Mouse (Mus musculus) megakaryocyte, adult 5-6 weeks (primary cell): ENCODE measurements around the gene Vapb. TPM values are rescaled to one million over a fixed set of nuclear protein-coding genes. Genes with fewer than 3 reads are reported as not detected.

Experiments
- ATAC-seq: 2 replicates; pipeline ENCODE4 v1.8.0; 2016; ENCODE audit warnings: mild to moderate bottlenecking, inconsistent platforms; ENCODE audit not compliant: poor library complexity, severe bottlenecking
- total RNA-seq, 2 experiments: library from RNA; stranded (forward) in 1 of 2; stranded (reverse) in 1 of 2; fragments of 153-499, 151-499 nt in 1 of 2; fragments of 221-1000, 200-1000 nt in 1 of 2; gene quantifications; 2 replicates each; pipeline versions ENCODE4 v1.2.3 to v1.2.4; 2015 to 2017

Gene Vapb
- total RNA-seq, 2 experiments from 2014 or later: 11.2 to 85.1 TPM

DNA sequence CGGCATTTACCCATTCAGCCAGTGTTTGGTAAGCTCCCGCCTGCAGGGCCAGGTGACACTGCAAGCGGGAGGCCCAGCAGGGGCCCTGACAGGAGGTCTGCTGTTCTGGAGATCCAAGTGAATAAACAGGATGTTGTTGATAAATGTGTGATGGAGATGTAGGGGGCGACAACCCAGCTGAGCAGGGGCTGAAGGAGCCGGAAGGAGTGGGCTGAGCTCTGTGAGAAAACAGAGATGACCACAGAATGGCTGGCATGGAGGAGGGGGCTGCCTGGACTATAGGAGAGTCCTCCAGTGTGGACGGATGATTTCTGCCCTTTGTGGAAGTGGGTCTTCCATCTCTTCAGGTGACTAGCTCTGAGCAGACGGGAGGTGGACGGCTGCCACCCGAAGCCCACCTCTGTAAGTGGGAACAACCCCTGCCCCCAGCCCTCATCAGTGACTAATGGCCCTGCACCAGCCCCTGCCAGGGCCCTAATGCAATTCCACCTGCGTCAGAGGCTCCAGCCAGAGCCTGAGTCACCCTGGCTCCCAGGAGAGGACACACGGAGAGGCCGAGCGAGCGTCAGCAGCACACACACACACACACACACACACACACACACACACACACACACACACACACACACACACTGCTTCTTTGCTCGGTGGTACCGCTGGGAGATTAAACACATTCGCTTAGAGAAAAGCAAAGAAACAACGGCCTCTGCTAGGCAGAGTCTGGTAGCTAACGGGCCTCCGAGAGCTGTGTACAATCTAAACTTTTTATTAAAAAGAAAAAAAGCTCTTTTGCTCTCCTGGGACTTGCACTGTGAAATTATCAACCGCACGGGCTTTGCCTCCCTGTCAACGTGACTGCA lies 52.9 kb downstream of the Vapb start:
- no peak for ATAC-seq

DNA sequence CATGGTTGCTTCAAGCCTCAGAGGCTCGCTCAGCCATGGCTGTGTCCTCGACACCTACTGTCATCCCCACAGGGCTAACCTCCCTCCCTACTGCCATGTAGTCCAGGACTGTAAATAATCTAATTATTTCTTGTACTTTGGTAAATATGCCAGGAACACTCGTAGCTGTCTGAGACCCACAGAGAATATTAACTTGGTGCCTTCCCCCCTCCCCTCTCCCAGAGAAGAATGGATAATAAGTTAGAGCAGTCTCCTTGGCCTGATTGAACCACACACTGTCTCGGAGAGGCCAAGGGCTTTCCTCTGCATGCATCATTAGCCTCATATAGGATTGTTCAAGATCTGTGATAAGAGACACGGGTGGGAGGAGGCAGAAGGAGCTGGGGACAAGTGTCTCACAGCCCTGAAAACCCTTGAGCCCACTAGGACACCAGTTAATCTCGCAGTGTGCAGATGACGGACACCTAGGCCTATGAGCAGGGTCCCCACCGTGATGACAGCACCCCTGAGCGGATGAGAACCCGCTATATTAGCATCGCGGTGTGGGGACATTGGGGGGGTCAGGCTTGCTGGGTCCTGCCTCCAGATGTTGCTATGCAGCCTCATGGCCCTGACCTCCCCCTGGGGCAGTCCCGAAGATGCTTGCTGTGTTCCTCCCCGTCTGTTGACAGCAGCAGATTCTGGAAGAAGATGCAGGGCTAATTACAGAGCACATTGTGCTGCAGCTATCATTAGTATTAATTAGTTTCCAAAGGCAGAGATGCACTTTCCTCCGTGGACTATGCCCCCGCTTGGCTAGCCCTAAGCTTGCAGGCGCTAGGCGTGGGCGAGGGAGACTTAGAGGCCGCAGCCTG lies 54.8 kb downstream of the Vapb start:
- no peak for ATAC-seq

DNA sequence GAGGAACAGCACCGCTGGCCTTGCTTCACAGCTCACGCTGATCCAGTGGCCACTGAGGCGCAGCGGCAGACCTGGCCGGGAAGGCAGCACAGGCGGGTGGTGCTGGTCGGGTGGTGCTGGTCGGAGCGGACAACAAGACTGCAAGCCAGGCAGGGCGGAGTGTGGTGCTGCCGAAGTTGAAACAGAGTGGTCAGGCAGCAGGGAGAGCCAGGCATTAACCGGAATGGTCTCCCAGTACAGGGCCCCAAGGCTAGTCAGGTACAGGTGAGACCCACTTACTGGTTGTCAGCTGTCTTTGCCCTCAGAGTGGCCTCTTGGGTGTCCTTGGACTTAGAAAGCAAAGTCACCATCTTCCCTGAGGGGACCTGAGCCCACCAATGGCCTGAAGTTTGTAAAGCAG lies 56.7 kb downstream of the Vapb start:
- no peak for ATAC-seq

DNA sequence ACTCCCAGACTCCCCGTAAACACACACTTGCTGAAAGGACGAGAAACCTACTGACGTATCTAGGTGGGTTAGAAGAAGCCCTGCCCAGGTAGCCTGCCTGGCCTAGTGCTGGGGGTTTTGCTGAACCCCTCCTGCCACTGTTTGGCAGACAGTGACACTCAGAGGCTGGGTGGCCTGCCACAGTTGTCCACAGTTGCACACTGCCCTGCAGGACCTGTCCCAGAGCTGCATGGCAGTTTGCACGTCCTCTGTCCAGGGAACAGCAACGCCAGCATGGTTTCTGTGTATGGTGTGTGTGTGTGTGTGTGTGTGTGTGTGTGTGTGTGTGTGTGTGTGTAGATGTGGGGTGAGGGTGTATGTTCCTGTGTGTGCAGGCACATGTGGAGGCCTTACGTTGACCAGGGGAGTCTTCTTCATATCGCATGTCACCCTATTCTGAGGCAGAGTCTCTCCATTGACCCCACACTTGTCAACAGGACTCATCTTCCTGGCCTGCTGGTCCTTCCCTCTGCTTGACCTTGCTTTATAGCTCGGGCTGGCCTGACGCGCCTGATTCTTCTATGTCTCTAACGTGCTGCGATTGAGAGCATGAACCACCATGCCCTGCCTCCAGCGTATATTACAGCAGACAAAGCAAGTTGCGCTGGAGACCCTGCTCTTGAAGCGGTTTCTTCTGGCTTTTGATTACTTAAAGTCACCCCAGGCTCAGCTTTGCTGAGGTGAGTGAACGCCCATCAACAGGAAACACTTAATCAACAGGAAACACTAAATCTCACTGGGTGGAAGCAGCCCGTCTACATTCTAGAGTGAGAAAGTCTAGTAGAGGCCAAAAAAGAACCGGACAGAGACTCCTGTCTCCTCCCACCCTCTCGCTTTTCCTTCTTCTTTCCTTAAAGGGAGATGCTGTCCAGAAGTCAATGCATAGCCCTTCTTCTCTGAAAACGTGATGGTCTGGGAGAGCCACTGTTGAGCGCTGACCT lies 57.5 kb downstream of the Vapb start:
- ATAC-seq: 0 out of 2 replicates have a peak, but pooled peaks have one; percentile 9

DNA sequence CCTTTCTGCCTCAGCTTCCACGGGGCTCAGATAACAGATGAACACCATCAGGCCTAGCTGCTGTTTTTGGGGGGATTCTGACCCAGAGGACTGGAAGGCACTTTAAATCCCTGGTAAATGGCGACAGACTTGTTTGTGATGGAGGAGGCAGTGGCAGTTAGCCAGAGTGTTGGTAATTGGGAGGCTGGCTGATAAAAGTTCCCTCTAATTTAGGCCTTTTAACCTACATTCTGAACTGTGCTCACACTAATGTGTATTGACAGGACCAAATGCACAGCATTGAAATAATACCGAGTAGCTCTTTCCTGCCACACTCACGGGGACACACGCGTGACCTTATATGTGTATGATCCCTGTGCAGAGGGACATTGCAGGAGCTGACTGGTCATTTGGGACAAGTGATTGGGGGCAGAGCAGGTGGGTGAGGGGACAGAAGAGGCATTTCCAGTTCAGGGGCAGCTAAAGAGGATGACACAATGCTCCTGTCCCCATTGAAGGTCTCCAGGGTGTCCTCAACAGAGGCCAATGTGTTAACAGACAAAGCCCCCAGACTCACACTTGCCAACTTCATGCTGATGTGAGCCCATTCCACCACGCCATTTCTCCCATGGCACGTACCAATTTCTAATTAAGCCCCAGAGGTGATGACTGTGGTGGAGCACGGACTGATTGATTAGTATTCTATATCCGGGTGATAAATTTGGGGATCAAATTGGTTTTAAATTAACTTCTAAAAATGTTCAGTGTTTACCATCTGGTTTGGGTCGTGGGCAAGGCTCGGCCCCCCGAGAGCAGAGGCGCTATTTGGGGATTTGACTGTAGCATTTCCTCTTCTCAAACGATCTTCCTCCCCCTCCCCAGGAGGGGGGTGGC lies 58.7 kb downstream of the Vapb start:
- ATAC-seq: no peak

DNA sequence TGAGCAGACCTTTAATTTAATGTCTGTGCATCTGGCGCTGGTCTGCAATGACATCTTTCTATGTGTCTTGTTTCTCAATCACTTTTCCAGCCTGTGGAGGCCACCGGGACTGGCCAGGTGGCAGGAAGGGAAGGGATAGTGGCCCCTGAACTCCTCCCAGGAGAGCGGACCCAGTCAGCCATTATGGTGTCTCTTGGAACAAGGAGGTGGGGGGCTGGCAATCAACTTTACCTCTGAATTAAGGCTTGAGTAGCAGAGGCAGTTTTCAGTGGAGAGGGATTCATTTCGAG lies 59.3 kb downstream of the Vapb start:
- ATAC-seq: no peak

DNA sequence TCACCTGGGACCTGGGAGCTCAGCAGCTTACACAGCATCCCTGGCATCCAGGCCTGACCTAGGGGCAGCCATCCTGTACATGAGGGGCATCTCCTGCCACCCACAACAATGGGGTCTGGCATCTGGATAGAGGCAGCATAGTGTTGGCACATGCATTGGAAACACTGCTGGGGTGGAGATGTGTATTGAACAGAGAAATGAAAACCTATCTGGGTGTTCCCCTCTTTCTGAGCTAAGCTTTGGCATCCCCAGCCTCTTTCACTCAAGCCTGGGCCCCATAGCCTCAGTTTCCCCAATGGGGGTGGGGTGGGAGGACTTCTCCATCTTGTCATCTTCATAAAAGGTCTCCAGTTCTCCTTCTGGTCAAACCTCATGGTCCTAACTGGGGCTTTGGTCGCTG lies 62.2 kb downstream of the Vapb start:
- ATAC-seq: no peak

DNA sequence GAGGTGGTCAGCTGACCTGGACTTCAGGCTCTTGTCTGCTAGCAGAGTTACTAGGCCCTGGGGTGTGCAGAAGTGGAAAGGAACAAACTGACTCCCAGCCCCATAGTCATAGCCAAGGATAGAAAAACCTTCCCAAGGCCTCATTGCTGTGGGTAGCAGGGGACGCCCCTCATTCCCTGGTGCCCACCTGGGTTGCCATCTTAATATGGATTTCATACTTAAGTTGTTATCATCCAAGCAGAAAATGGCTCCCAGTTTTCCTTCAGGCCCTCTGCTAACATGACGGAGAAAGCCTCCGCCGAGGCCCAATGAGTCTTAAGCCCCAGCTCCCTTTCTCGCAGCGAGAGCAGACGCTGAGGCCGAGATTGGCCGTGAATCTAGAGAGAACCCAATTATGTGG lies 63.3 kb downstream of the Vapb start:
- ATAC-seq: no peak

DNA sequence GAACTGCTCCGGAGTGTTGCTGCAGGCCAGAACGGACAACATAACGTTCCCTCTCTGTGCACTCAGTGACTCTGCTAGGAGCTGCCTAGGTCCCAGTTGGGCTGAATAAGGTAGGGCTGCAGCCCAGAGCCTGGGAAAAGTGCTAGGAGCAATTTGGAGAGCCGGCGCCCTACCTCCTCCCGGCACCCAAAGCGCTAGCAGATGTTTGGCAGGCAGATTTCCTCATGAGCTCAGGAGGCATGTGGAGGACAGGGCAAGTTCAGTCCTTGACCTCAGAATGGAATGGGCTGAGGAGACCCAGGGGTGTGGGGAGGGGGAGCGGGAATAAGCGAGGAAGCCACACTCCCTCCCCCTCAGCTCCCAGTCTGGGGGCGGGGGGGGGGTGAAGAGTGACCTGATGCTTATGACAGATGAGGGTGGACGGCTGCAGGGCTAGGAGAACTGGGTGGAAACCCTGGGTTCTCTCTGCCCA lies 64.1 kb downstream of the Vapb start:
- no peak for ATAC-seq

DNA sequence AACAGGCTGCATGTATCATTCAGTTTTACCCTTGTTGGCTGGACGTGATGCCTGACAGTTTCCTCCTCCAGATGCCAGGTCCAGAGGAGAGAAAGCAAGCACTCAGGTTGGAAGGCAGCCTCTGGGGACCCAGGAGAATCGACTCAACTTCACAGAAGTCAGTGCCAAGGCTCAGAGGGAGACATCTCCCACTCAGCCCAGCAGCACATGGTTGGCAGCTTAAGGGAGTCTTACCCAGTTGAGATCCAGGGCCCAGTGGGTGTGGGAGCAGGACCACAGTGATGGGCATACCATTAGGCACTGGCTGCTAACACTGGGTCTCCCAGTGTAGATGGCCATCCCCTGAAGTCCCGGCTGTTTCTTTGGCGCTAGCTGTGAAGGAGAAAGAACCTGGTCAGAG lies 64.9 kb downstream of the Vapb start:
- no peak for ATAC-seq

DNA sequence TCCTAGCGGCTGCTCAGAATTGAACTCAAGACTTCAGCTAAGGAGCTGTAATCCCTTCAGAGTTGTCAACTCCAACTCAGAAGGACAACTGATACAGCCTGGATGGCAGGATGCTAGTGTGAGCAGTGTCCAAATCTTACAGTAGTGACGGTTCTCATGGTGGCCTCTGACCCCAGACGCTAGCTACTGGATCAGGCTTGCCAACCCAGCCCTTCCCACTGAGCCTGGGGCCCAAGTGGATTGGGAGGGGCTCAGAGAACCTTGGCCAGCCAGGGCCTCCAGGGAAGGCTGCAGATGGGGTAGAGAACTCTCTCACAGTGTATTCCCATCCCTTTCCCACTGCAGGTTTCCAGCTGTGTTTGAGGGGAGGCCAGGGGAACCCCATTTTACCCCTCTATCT lies 65.6 kb downstream of the Vapb start:
- no peak for ATAC-seq

DNA sequence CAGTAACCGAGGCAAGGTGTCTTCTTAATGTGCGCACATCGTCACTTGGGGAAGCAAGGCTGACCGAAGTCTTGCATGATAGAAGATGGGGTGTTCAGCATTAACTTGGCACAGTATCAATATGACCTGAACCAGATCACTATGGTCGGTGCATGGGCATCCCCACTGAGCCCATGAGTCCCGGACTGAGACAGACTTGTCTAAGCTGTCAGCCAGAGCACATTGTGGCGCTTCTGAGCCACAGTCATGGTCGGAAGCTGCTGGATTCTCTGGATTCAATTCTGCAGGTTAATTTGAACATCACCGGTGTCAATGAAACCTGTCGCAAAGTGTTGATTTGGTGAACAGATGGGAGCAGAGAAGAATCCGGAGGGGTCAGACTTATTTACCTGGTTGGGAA lies 66.5 kb downstream of the Vapb start:
- ATAC-seq: no peak

DNA sequence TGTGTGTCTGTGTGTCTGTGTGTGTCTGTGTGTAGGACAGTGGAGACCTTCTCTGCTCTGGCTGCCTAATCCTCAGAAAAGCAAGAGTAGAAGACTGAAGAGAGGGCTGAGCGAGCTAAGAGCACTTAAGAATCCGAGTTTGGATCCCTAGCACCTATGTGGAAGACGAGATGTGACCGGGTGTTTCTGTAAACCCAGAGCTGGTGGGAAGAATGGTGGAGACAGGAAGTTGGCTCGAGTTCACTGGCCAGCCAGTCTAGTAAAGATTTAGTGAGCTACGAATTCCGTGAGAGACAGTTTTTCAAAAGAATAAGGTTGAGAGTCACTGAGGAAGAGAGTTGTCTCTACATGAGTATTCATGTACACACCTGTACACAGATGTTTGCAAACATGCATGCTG lies 69.3 kb downstream of the Vapb start:
- no peak for ATAC-seq

DNA sequence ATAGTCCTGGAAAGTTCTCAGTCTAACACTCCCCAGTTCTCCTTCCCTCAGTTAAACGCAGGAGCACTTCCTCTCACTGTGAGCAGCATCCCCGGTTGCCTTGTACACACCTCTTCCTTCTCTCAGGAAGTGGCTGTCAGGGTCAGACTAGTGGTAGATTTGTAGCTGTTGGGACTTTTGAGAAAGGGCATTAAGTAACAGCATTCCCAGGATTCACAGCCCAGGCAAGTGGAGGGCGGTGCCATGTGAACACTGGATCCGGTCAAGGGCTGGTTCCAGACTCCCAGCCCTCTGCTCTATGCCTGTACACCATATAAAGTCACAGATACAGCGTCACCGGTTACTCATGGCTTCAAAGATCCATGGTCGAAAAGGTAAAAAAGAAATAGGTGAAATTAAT lies 71.6 kb downstream of the Vapb start:
- ATAC-seq: no peak

DNA sequence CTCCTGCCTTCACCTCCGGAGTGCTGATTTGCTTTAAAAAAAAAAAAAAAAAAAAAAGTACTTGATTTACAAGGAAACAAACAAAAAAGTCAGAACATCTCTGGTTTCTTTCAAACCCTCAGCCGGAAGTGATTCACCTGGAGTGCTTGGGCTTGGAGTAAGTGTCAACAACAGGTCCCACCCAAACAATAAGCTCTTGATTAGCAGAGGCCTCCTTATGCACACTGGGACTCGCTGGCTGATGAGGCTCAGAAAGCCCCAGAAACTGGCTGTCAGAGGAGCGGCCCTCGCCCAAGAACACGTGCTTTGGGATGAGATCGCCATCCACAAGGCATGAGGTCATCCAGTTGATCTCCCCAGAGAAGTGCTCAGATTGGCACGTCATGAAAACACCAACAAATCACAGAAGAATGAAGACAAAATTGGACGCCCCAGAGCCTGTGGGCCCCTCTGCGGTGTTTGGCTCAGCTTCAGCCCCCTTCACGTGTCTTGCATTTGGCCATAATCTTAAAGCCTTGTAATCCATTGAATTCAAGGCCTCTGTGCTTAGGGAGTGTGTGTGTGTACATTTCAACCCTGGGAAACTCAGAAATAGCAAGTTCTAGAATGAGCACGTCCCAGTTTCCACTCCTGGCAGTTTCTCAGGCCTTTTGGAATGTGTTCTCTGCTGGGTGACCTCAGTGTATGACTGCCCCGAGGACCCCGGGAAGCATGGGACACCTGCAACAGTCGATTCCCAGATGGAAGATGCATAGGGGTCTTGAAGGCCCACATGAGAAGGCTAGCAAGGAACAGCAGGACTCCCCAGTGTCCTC lies 72.9 kb downstream of the Vapb start:
- ATAC-seq: no peak

DNA sequence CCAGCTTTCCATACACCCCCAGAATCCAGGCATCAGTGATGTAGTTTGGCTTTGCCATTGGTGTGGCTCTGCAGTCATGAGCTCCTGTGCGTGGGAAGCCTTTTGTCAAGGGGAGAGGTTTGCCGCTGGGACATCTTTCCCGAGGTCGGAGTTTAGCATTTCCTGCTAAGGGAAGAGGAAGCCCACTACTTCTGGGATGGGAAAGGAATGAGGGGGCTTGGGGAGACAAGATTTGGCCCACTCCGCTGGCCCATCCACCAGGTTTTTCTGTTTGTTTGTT lies 73.5 kb downstream of the Vapb start:
- ATAC-seq: no peak

DNA sequence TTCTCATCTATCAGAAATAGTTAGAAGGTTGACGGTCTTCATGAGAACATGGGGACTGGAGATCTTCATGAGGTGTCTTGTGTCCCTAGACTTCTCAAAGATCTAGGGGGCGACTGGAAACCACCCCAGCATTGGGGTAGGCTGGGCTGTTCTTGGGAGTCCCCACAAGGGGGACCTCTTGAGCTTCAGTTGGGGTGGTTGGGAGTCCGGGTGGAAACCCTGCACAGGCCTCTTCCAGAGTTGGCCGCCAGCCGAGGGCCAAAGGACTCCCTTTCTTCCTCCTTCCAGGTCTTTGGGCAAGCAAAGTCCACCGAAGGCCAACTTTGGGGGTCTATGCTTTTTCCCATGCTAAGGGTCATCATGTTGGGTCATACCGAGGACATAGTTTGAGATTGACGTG lies 74.5 kb downstream of the Vapb start:
- peak; percentile 36; the same call in 1 of the 2 replicates for ATAC-seq

DNA sequence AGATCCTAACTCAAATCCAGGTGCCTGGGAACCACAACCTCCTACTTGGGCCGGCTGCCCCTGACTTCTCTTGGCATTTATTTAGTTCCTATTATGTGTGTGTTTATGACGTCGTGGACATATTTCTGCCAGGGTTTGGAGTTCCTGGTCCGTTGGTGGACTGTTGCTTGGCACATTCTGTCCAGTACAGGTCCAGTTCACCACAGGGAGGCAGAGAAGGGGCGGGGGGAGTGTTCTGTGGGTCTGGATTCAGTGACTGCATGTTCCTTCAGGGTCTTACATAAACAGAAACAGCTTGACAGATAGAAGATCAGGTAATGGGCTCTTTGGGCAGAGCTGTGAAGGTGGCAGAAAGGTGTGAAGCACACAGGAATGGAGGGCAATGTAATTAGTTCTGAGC lies 75.8 kb downstream of the Vapb start:
- ATAC-seq: no peak

DNA sequence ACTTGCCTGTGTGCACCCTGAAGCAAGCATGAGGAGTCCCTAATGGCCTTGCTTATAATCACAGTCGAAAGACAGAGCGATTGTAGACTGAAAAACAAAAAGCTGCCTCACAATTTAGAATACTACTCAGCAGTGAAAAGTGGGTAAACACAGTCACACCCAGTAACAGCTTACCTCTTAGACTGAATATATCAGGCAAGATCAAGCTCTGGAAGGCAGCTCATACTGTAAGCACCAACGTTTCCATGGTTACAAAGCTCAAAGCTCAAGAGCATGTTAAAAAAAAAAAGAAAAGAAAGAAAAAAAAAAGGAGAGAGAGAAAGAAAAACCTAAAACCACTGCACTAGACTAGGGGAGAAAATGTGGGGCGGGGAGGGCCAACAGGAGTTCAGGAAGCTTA lies 89.0 kb downstream of the Vapb start:
- ATAC-seq: no peak
